Mouse (Mus musculus) spleen, adult 18-20 months (tissue): ENCODE data around the gene Gng13.
"Not testable (repeated sequence)": the region's sequence is repeated elsewhere in the genome, so short reads cannot be mapped to it uniquely, and the experiment has no call there.

ENCODE experiments used
- DNase-seq, 2 experiments: peaks; one replicate each; pipeline ENCODE4 v3.0.0; 2022; ENCODE audit warnings: mixed read lengths in 2 of 2

Gene Gng13

DNA sequence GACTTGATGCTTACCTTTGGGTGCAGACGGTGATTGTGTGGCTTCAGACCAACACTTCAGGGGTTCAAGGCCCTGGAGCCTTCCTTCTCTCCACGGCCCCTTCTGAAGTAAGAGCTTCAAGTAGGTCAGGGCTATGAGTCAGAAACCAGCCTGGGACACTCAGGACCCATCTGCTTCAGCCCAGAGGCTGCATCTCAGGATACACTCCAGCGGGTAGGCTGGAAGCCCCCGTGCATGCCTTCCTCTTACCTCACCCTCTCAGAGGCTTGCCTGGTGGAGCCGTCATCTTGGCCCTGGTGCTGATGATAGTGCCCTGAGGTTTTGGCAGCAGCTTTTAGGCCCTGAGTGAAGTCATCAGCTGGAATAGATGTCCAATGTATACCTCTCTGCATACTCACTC is 18.3 kb downstream of the Gng13 start:
- no peak for DNase-seq

DNA sequence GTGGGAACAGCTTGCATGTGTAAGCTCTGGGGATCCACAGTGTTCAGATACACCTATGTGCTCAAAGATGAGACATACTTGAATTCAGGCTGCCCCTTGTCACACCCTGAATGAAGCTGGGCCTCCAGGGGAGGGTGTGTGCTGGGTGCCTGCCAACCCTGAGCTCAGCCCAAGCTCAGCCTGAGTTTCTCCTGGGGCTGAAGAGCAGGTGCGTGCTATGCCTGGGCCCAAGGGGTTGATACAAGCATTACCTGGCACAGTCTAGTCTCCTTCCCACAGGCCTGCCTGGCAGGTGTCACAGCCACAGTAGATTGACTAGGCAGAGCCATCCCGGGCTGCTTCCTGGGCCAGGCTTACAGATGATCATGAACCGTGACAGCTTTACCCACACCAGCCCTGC is 18.8 kb downstream of the Gng13 start, which contains the start of gene Mslnl:
Gene Mslnl, plus strand, starts transcription at position 298 of the 400 bp plus-strand sequence.
- no peak for DNase-seq

DNA sequence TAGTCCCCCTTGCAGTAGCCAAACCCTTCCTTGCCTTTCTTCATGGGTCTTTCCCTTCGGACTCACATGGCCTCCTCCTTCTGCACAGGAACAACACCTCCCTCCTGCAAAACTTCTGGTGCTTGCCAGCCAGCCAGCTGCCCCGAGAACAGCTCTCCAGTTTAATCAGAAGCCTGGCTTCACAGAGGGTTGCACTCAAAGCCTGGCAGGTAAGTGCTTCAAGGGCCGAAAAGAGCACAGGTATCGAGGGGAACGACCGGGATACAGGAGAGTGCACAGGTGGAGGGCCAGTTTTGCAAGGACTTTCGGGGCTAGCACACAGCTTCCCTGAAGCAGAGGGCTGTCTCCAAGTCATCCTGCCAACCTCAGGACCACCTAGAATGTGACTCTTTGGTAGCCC is 21.9 kb downstream of the Gng13 start:
- no peak for DNase-seq

DNA sequence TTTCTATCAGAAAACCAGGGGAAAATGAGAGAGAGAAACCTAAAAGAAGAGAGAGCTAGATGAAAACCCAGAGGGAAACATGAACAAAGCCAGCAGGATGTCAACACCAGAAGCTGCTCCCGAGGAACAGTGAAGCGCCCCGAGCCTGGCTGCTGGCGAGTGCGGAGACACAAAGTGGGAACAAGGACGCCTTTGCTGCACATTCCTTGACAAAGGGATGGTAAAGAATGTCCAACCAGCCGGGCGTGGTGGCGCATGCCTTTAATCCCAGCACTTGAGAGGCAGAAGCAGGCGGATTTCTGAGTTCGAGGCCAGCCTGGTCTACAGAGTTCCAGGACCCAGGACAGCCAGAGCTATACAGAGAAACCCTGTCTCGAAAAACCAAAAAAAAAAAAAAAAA is 24.5 kb downstream of the Gng13 start:
- not testable (repeated sequence) for DNase-seq

DNA sequence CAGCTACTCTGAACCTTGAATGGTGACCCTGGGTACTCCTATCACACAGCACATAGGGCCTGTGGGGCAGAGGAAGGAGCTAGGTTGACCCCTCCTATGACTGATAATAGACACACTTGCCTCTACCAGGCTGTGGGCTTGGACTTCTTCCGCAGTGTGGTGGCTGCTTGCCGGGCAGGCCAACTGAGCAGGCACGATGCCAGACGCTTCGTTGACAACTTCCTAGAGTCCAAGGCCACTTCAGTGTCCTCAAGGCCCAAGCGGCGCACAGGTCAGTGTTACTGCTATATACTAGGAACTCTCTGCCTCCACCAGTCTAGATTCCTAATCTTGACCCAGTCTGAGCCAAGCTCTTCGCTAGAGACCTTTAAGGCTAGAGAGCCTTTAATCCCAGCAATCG is 26.9 kb downstream of the Gng13 start:
- no peak for DNase-seq

DNA sequence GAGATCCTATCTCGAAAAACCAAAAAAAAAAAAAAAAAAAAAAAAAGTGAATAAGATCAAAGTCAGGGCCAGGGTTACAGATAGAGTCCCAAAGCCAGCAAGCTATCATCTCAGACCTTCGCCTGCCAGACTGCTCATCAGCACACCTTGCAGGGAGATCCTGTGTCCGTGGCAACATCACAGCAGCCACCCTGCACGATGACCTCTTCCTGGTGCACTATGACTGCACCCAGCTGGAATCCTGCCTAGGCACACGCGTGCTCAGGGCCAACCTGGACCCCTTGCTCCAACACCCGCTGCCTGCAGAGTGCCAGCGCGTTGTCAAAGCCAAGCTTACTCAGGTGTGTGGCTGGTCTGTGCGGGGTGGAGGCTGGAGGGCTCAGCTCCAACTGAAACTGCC is 27.3 kb downstream of the Gng13 start:
- no peak for DNase-seq

DNA sequence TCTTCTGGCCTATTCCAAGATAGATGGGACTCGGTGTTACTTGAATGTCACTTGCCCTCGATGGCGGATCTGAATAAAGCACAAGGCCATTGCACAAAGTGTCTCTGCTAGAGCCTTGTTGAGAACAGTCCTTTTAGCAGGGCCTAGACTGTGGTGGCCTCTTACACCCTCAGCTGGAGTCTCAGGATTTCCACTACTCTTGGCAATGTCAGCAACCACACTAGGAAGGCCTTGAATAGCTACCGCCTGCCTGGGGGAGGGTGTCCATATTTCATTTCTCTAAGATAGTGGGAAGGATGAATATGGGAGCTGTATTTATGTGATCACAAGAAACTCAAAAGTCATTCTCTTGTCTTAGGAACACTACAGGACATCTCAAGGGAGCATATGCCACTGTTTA is 31.3 kb downstream of the Gng13 start:
- no peak for DNase-seq

DNA sequence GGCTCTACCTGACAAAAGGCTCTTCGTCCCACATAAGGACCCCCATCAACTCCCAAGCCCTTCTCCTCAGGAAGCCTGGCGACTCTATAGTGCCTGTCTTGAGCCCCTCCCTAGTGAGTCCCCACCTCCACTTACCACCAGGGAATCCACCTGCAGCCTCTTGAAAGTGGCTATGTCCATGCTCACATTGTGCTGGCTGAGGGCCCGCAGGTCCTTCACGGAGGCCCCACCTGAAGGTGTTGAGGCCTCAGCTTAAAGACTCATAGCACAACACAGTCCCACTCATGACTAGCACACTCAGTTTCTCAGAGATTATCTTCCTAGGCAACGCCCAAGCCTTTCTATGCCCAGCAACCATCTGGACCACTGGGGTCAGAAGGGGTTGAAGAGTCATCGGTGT is 32.3 kb downstream of the Gng13 start:
- no peak for DNase-seq

DNA sequence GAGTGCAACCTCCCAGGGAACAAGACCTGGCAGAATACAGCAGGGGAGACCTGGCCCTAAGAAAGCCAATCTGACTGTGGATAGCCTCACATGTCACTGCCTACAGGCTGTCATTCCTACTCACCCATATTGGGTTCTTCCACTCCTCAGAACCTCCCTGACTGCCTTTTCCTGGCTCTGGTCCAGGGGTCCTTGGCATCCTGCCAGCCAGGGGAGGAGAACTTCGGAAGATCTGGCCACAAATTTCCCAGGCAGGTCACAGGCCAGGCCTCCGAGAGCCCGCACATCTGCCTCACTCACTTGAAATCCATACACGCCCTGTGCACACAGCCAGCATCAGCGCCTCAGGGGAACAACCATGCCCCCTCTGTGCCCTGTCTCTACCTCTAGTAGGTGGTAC is 34.5 kb downstream of the Gng13 start:
- DNase-seq: no peak

DNA sequence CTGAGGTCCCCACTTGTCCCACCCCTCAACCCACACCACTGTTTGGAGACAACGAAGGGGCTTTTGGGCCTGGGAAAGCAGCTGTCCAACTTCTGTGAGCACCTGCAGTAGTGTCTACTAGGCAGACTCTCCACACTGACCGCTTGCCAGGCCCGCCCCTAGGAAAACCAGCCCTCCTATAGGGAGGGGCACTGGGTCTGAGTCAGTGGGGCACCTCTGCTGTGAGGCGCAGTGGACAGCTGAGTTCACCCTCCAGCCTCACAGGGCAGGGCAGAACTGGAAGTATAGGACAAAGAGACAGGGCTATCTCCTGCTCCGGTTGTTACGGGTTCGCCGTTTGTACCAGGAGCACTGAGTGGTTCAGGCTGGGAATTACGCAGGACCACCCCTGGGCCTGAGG is 37.3 kb downstream of the Gng13 start, which contains the start of gene Msln:
Gene Msln, minus strand, starts transcription at position 138 of the 400 bp plus-strand sequence.
- no peak for DNase-seq

DNA sequence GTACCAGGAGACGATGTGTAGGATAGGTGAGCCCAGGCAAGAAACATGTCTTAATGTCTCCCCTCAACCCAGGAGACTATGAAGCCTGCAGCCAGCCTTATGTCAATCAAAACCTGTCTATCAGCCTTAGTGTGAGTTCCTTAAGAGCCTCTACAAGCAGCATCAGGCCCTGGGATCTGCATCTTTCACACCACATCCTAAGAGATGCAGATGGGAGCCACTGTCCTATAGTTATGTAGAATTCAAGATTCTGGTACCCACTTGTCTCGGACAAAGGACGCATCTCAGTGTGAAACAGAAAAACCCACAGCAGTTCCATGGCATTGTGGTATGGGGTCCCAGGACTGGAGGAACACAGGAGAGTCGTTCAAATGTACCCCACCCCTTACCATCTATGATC is 38.1 kb downstream of the Gng13 start:
- no peak for DNase-seq

DNA sequence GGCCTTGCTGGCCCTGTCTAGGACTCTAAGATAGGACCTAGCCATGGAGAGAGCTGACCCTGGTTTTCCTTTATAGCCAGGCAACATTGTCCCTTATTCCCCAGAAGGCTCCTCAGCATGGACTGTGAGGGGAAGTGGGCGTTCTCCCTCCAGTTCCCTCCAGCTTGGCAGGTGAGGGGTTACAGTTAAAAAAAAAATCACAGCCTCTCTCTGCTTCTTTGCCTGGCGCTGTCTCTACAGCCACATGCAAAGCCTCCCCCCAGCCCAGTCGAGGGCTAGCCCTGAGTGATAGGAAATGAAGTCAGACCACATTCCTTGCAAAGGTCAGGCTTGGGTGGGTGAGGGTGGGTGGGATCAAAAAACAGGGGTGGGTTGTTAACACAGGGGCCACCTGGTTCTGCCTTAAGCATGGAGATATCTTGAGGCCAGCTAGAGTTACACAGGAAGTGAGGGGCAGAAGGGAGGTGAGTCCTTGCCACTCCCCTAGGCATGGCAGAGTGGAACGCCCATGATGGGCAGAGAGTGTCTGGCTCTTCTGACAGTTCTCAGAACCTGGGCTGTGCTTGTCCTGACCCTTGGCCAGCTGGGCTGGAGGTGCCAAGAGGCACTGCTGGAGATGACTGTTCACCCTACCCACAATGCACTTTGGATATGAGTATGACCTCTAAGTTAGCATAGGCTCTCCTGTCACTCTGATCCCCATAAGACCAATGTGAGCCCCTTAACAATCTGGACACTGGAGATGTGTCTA is 38.8 kb downstream of the Gng13 start:
- no peak for DNase-seq

DNA sequence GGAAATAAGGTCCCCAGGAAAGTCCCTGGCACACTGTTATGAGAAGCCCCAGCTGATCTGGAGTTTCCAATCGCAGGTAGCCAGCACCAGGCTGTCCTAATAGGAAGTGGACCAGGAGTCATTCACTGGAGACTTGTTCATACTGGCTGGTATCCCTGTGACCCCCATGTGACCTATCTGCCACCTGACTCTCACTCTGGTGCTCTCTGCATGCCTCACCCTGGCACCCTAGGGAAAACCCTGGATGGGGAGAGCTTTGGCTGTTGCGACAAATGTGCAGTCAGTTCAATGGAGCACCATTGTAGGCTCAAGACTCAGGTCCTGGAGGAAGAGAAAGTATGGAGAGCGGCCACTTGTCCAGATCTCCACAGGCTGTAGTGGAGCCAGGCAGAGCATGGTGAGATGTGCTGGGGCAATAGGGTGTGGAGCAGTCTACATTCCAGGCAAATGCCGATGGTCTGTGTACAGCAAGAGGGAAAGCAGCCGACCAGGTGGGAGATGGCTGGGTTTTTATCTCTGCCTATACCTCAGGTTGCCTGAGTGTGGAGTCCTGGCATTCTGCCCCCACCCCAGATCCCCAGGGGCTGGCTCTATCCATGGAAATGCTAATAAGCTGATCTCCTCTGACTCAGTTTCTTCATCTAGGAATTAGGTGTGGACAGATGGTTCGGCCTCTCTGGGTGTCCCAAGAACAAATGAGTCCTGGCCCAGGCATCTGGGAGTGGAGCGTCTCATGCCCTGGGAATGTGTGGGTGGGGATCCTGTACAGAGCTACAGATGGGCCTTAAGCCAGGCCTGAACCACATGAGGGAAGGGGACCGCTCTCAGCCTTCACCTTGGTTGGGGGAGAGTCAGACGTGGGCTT is 39.6 kb downstream of the Gng13 start:
- no peak for DNase-seq

DNA sequence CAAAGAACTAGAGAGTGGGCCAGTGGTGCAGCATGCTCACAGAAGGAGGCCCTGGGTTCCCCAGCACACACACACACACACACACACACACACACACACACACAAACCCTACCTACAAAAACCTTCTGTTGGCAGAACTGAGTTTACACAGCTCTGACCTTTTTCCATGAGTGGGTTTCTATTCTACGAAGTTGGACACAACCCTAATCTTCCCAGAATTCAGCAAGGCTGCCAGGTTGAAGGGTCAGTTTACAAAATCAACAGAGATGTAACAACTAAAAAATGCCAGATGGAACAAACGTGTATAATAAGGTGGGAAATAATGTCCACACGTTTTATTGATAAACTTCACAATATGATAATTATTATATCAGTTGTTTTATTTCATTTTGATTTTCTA is 40.7 kb downstream of the Gng13 start:
- no peak for DNase-seq

DNA sequence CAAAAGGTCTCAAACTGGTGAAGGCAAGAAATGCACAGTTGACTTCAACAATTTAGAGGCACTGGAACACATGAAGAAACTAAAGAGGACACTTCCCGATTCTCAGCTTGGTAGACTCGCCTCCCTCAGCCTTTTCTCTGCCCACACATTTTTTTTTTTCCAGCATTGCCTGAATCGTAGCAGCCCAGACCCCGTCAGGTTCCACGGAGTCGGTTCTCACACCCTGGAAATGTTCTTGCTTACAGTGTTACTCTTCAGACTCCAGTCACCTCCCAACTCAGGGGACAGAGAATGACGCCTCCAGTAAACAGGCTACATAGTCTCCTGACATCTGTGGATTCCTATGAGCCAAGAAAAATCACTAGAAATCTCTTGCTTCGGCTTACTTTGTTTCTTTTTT is 43.2 kb downstream of the Gng13 start:
- no peak for DNase-seq

DNA sequence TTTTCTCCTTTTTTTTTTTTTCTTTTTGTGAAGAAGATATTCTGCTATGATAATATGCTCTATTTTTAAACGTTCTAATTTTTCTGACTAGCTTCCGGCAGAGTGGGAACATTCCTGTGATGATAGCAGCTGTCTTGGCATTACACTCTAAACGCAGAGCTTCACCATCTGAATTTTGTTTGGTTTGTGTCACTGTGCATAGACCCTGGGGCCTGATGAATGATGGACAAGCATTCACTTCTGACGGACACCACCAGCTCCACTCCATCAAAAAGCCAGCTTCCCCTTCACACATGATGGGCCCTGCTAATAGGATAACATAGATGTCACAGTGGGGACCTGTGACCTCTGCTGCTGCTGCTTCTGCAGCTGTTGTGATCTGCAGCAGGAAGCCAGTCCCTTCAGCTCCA is 44.6 kb downstream of the Gng13 start:
- no peak for DNase-seq

DNA sequence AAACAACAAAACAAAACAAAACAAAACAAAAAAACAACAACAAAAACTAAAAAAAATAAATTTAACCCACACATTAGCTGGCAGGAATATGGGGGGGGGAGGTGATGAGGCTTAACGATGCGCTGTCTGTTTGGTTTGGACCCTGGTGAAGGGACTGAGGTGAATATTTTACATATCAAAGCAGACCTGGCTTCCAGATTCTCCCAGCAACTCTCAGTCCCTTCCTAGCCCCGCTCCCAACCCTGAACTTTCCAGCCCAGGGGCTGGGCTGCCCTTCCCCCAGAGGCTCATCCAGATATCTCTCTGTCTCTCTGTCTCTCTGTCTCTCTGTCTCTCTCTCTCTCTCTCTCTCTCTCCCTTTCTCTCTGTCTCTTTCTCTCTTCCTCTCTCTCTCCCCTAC is 45.6 kb downstream of the Gng13 start:
- DNase-seq: no peak

DNA sequence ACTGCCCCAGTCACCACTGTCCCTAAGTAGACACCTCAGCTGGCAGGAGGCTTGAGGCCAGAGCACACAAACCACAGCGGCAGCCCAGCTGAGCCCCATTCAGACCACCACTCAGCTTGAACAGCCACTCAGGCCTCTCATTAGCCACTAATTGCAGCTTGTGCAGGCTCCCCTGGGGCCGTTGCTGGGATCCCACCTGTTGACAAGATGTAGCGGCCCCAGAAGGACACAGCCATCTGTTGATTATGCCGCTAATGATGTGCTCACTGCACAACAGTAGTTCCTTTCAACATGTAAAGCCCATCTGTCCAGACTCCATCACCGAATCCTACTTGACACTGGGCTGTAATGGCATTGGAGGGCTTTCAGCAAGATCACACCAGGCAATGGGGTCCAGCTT is 48.9 kb downstream of the Gng13 start:
- DNase-seq: no peak
